In genomic region chr4:53398561-53398960, GRCm38 (mm10) we compare ENCODE assay signal across 27 mouse cellular contexts. TPM values are rescaled to one million over a fixed set of nuclear protein-coding genes. Genes with fewer than 3 reads are reported as not detected.
DNase-seq lines count a peak whose midpoint lies in the region; ATAC-seq and TF ChIP-seq lines count a peak whose summit lies in the region.
"Had no signal": no experiment of that assay in that cellular context is flagged by ENCODE, and none has a peak within 500 bp of the region (broad histone marks: within the 10 kb centered on the region; RNA-seq: fewer than 3 reads in every experiment).

No protein-coding gene starts in this region.

- no peak overlapping the region for H3K4me2 ChIP-seq in forebrain, postnatal 0 days (ENCODE audit: low read depth)
- no peak overlapping the region for H3K4me2 ChIP-seq in forebrain, embryonic 11.5 days (ENCODE audit: low read depth, low read length, severe bottlenecking)
- H3K4me2 ChIP-seq in limb, embryonic 13.5 days (replicated peaks) = no peak overlapping the region
- H3K4me2 ChIP-seq in lung, postnatal 0 days (replicated peaks; ENCODE audit: low read depth, low read length) = no peak overlapping the region
- H3K4me2 ChIP-seq: embryonic facial prominence, embryonic 12.5 days; embryonic facial prominence, embryonic 15.5 days; forebrain, embryonic 13.5 days; hindbrain, embryonic 14.5 days had no signal

- no peak for TF ChIP-seq EP300 in lung, postnatal 0 days (IDR thresholded peaks at IDR 0.05)

- no peak overlapping the region for H3K9ac ChIP-seq in forebrain, postnatal 0 days
- no peak overlapping the region for H3K9ac ChIP-seq in forebrain, embryonic 11.5 days (ENCODE audit: low read length)
- H3K9ac ChIP-seq in limb, embryonic 13.5 days = no peak overlapping the region
- no peak overlapping the region for H3K9ac ChIP-seq in lung, postnatal 0 days (replicated peaks; ENCODE audit: low read depth)
- H3K9ac ChIP-seq: embryonic facial prominence, embryonic 12.5 days; embryonic facial prominence, embryonic 15.5 days; forebrain, embryonic 13.5 days; hindbrain, embryonic 14.5 days had no signal

- no peak for TF ChIP-seq CTCF in forebrain, postnatal 0 days (IDR thresholded peaks at IDR 0.05; ENCODE audit: low read depth)
- no peak for TF ChIP-seq CTCF in lung, postnatal 0 days (IDR thresholded peaks at IDR 0.05)

- 12% methylated on average over 5 of the region's 5 CpGs for WGBS in forebrain, postnatal 0 days
- 64% methylated on average over 5 of the region's 5 CpGs for WGBS in forebrain, embryonic 11.5 days
- 40% methylated on average over 5 of the region's 5 CpGs for WGBS in limb, embryonic 13.5 days
- WGBS in limb, embryonic 10.5 days = 74% methylated on average over 5 of the region's 5 CpGs
- WGBS in lung, postnatal 0 days = 39% methylated on average over 5 of the region's 5 CpGs

- no peaks in the 10 kb centered on the region for H3K36me3 ChIP-seq in forebrain, postnatal 0 days (ENCODE audit: insufficient read depth)
- no peaks in the 10 kb centered on the region for H3K36me3 ChIP-seq in forebrain, embryonic 11.5 days (ENCODE audit: control insufficient read depth, insufficient read depth, low read length)
- H3K36me3 ChIP-seq in limb, embryonic 13.5 days = no peaks in the 10 kb centered on the region
- H3K36me3 ChIP-seq in limb, embryonic 10.5 days = no peaks in the 10 kb centered on the region
- H3K36me3 ChIP-seq in lung, postnatal 0 days (ENCODE audit: insufficient read depth, low read length) = no peaks in the 10 kb centered on the region
- H3K36me3 ChIP-seq: embryonic facial prominence, embryonic 12.5 days; embryonic facial prominence, embryonic 15.5 days; G1E; heart, embryonic 10.5 days had no signal

- H3K27ac ChIP-seq in forebrain, postnatal 0 days (ENCODE audit: low read depth, low read length) = no peak overlapping the region
- no peak overlapping the region for H3K27ac ChIP-seq in forebrain, embryonic 11.5 days (ENCODE audit: low read depth, low read length)
- H3K27ac ChIP-seq in limb, embryonic 13.5 days = peak overlapping the region; percentile 22; the same call in 1 of the 2 replicates
- H3K27ac ChIP-seq in limb, embryonic 10.5 days = no peak overlapping the region
- no peak overlapping the region for H3K27ac ChIP-seq in lung, postnatal 0 days (ENCODE audit: low read length)
- H3K27ac ChIP-seq: embryonic facial prominence, embryonic 12.5 days; embryonic facial prominence, embryonic 15.5 days; heart, adult 2 months; hindbrain, embryonic 14.5 days; hindbrain, postnatal 0 days had no signal

- H3K4me1 ChIP-seq in forebrain, postnatal 0 days (ENCODE audit: insufficient read depth) = peaks cover 7% of the 10 kb centered on the region; the same call in 1 of the 2 replicates
- H3K4me1 ChIP-seq in forebrain, embryonic 11.5 days (replicated peaks; ENCODE audit: control insufficient read depth, insufficient read depth, low read length) = no peaks in the 10 kb centered on the region
- H3K4me1 ChIP-seq in limb, embryonic 13.5 days = peaks cover 21% of the 10 kb centered on the region; the same call in 1 of the 2 replicates
- peaks cover 20% of the 10 kb centered on the region; the same call in 1 of the 2 replicates for H3K4me1 ChIP-seq in limb, embryonic 10.5 days
- H3K4me1 ChIP-seq in lung, postnatal 0 days (ENCODE audit: insufficient read depth, low read depth, low read length) = peaks cover 4% of the 10 kb centered on the region; the same call in 1 of the 2 replicates
- H3K4me1 ChIP-seq: embryonic facial prominence, embryonic 12.5 days; embryonic facial prominence, embryonic 15.5 days had no signal

- DNase-seq in forebrain, postnatal 0 days = peak; percentile 31
- DNase-seq in forebrain, embryonic 11.5 days (ENCODE audit: low spot score) = no peak
- DNase-seq in limb, embryonic 10.5 days (ENCODE audit: low spot score) = no peak
- DNase-seq in lung, postnatal 0 days (ENCODE audit: low spot score) = peak; percentile 11
- no peak for DNase-seq in lung, postnatal 36 days
- DNase-seq in left cerebral cortex, postnatal 4 days = no peak
- DNase-seq: adrenal gland, adult 2 months; adrenal gland, postnatal 14 days; B cell, adult 2 months; cerebellum, adult 11 months; cerebellum, adult 2 months; cerebellum, adult 9-11 months; cerebellum, postnatal 25 days; gastrocnemius, postnatal 25 days; heart, adult 2 months; heart, postnatal 10 days; heart, postnatal 4 days had no signal

- H3K9me3 ChIP-seq in forebrain, postnatal 0 days (ENCODE audit: low read length) = no peaks in the 10 kb centered on the region
- H3K9me3 ChIP-seq in forebrain, embryonic 11.5 days (ENCODE audit: control insufficient read depth, low read length) = no peaks in the 10 kb centered on the region
- no peaks in the 10 kb centered on the region for H3K9me3 ChIP-seq in limb, embryonic 13.5 days
- H3K9me3 ChIP-seq in limb, embryonic 10.5 days (replicated peaks) = no peaks in the 10 kb centered on the region
- H3K9me3 ChIP-seq in lung, postnatal 0 days (ENCODE audit: low read length) = no peaks in the 10 kb centered on the region
- H3K9me3 ChIP-seq: embryonic facial prominence, embryonic 12.5 days; embryonic facial prominence, embryonic 15.5 days; forebrain, embryonic 13.5 days; G1E; heart, embryonic 10.5 days had no signal

- intact Hi-C loops in left cerebral cortex, postnatal 4 days (cut with DNase I) = no loop called here

- no peak overlapping the region for H3K4me3 ChIP-seq in forebrain, postnatal 0 days (ENCODE audit: low read depth, low read length)
- no peak overlapping the region for H3K4me3 ChIP-seq in forebrain, embryonic 11.5 days (ENCODE audit: low read depth, low read length)
- no peak overlapping the region for H3K4me3 ChIP-seq in limb, embryonic 13.5 days
- no peak overlapping the region for H3K4me3 ChIP-seq in limb, embryonic 10.5 days
- H3K4me3 ChIP-seq in lung, postnatal 0 days (ENCODE audit: low read depth, low read length) = no peak overlapping the region
- H3K4me3 ChIP-seq: embryonic facial prominence, embryonic 12.5 days; embryonic facial prominence, embryonic 15.5 days; forebrain, embryonic 13.5 days; heart, adult 2 months; heart, embryonic 10.5 days had no signal

- no peaks in the 10 kb centered on the region for H3K27me3 ChIP-seq in forebrain, postnatal 0 days (ENCODE audit: insufficient read depth, low read length)
- H3K27me3 ChIP-seq in forebrain, embryonic 11.5 days (ENCODE audit: control insufficient read depth, insufficient read depth, low read length) = no peaks in the 10 kb centered on the region
- H3K27me3 ChIP-seq in limb, embryonic 13.5 days = no peaks in the 10 kb centered on the region
- no peaks in the 10 kb centered on the region for H3K27me3 ChIP-seq in limb, embryonic 10.5 days (ENCODE audit: low read depth, poor library complexity, severe bottlenecking)
- no peaks in the 10 kb centered on the region for H3K27me3 ChIP-seq in lung, postnatal 0 days (replicated peaks; ENCODE audit: insufficient read depth, low read length)
- H3K27me3 ChIP-seq: CH12.LX; embryonic facial prominence, embryonic 12.5 days; embryonic facial prominence, embryonic 15.5 days; forebrain, embryonic 13.5 days had no signal

- peak; percentile 47; the same call in 1 of the 2 replicates for ATAC-seq in forebrain, postnatal 0 days
- ATAC-seq in forebrain, embryonic 11.5 days (replicated peaks; ENCODE audit: low FRiP score) = no peak
- ATAC-seq in limb, embryonic 13.5 days (ENCODE audit: low FRiP score, low read depth) = no peak
- ATAC-seq in lung, postnatal 0 days = no peak
- ATAC-seq: hindbrain, postnatal 0 days; inflammation-experienced regulatory T-cells, adult 6 months had no signal

RNA-seq across cellular contexts. Expression of gene Slc44a1, which starts 41.7 kb away (rescaled TPM):
- total RNA-seq in forebrain, postnatal 0 days (2014; rRNA removed) = 29.3 and 31.9 TPM in 2 replicates
- polyA plus RNA-seq in forebrain, postnatal 0 days (2015; fragmentation: Nextera tagmentation; extraction: Ambion mirVana) = 11.9 and 12.4 TPM in 2 replicates
- polyA plus RNA-seq in forebrain, embryonic 11.5 days (2014; fragmentation: Nextera tagmentation; extraction: Ambion mirVana) = 16.2 and 16.6 TPM in 2 replicates
- polyA plus RNA-seq in limb, embryonic 13.5 days (2015; fragmentation: Nextera tagmentation; extraction: Ambion mirVana) = 29.7 and 30.9 TPM in 2 replicates
- polyA plus RNA-seq in limb, embryonic 10.5 days (2016; fragmentation: Nextera tagmentation; extraction: Ambion mirVana) = 10.7 and 18.3 TPM in 2 replicates
- 30.4 and 31.7 TPM in 2 replicates for polyA plus RNA-seq in lung, postnatal 0 days (2015; fragmentation: Nextera tagmentation; extraction: Ambion mirVana)
- 10 to 100 TPM; 47.3 to 48.1 TPM for total RNA-seq in left cerebral cortex, postnatal 4 days (2021)

Comparison
In these comparisons a context has a peak if more than half of its experiments do, and no peak if none do; other contexts are left out.
1. DNase-seq: peak in forebrain, postnatal 0 days (single experiment) and lung, postnatal 0 days (single experiment); none in forebrain, embryonic 11.5 days (single experiment), limb, embryonic 10.5 days (single experiment), lung, postnatal 36 days (single experiment) and left cerebral cortex, postnatal 4 days (single experiment).